Mouse (Mus musculus): Measurements from ENCODE around the gene Aspscr1. TPM values are rescaled to one million over a fixed set of nuclear protein-coding genes. Genes with fewer than 3 reads are reported as not detected.

The Aspscr1 gene
- total and polyA plus RNA-seq, 3 experiments = 39.2 to 248 (median 57.0) TPM

- DNase-seq (ENCODE audit: low spot score) = no peak
- Histone ChIP-seq H3K4me1 (ENCODE audit: insufficient read depth, low read depth, low read length) (peaks cover 27% of the 10 kb centered on the region), H3K36me3 (replicated peaks) (peaks cover 74% of the 10 kb centered on the region), H3K27me3 (ENCODE audit: insufficient read depth, low read length) (peaks cover 27% of the 10 kb centered on the region), H3K4me3 (ENCODE audit: low read depth, low read length) (peak within 1 kb of the TSS; percentile 65; the same call in 1 of the 2 replicates), H3K9me3 (replicated peaks) (no peaks in the 10 kb centered on the region)
- ATAC-seq (ENCODE audit: extremely low read depth, insufficient number of reproducible peaks, low FRiP score, poor library complexity, severe bottlenecking) = no peak
- TF ChIP-seq TAL1 (conservative IDR thresholded peaks at IDR 0.05; ENCODE audit: low read depth, low read length) (no peak), GATA2 (IDR thresholded peaks at IDR 0.05; ENCODE audit: borderline replicate concordance, low read depth, low read length) (no peak), POLR2AphosphoS5 (IDR thresholded peaks at IDR 0.05; ENCODE audit: insufficient replicate concordance, low read depth, low read length) (no peak), CTCF (IDR thresholded peaks at IDR 0.05; ENCODE audit: low read depth, low read length) (no peak), GATA1 (IDR thresholded peaks at IDR 0.05; ENCODE audit: borderline replicate concordance, low read length) (no peak)
Measured at GRCm38 (mm10) chr11:120721124-120722066, 48.6 kb downstream of the Aspscr1 start, which contains the start of gene Rac3. Gene Rac3 (plus strand): TSS chr11:120721470.

GRCm38 (mm10) chr11:120722067-120722630 lies 49.4 kb downstream of the Aspscr1 start:
- DNase-seq (ENCODE audit: low spot score) = no peak
- Histone ChIP-seq H3K27me3 (ENCODE audit: insufficient read depth, low read length) (peaks cover 27% of the 10 kb centered on the region), H3K9me3 (replicated peaks) (no peaks in the 10 kb centered on the region), H3K4me3 (ENCODE audit: low read depth, low read length) (peak overlapping the region; percentile 65; the same call in 1 of the 2 replicates), H3K36me3 (replicated peaks) (peaks cover 67% of the 10 kb centered on the region), H3K4me1 (ENCODE audit: insufficient read depth, low read depth, low read length) (peaks cover 35% of the 10 kb centered on the region)
- TF ChIP-seq POLR2AphosphoS5 (IDR thresholded peaks at IDR 0.05; ENCODE audit: insufficient replicate concordance, low read depth, low read length) = no peak
- no peak for ATAC-seq (ENCODE audit: extremely low read depth, insufficient number of reproducible peaks, low FRiP score, poor library complexity, severe bottlenecking)

GRCm38 (mm10) chr11:120722761-120723382 lies 50.1 kb downstream of the Aspscr1 start:
- no peak for ATAC-seq (ENCODE audit: extremely low read depth, insufficient number of reproducible peaks, low FRiP score, poor library complexity, severe bottlenecking)
- no peak for DNase-seq (ENCODE audit: low spot score)
- peaks cover 27% of the 10 kb centered on the region for H3K27me3 ChIP-seq (ENCODE audit: insufficient read depth, low read length)
- H3K9me3 ChIP-seq (replicated peaks) = no peaks in the 10 kb centered on the region
- no peak for TF ChIP-seq GATA1 (IDR thresholded peaks at IDR 0.05; ENCODE audit: borderline replicate concordance, low read length)
- TF ChIP-seq POLR2AphosphoS5 (IDR thresholded peaks at IDR 0.05; ENCODE audit: insufficient replicate concordance, low read depth, low read length) = no peak
- no peak for TF ChIP-seq CTCF (IDR thresholded peaks at IDR 0.05; ENCODE audit: low read depth, low read length)
- TF ChIP-seq TAL1 (conservative IDR thresholded peaks at IDR 0.05; ENCODE audit: low read depth, low read length) = no peak
- no peak overlapping the region for H3K4me3 ChIP-seq (ENCODE audit: low read depth, low read length)
- H3K4me1 ChIP-seq (ENCODE audit: insufficient read depth, low read depth, low read length) = peaks cover 36% of the 10 kb centered on the region
- H3K36me3 ChIP-seq (replicated peaks) = peaks cover 60% of the 10 kb centered on the region

- ATAC-seq (ENCODE audit: extremely low read depth, insufficient number of reproducible peaks, low FRiP score, poor library complexity, severe bottlenecking) (no peak), DNase-seq (ENCODE audit: low spot score) (no peak)
- Histone ChIP-seq H3K36me3 (replicated peaks) (peaks cover 53% of the 10 kb centered on the region), H3K4me1 (ENCODE audit: insufficient read depth, low read depth, low read length) (peaks cover 36% of the 10 kb centered on the region), H3K4me3 (ENCODE audit: low read depth, low read length) (no peak overlapping the region), H3K9me3 (replicated peaks) (no peaks in the 10 kb centered on the region), H3K27me3 (ENCODE audit: insufficient read depth, low read length) (peaks cover 29% of the 10 kb centered on the region)
- no peak for TF ChIP-seq GATA1 (IDR thresholded peaks at IDR 0.05; ENCODE audit: borderline replicate concordance, low read length)
- TF ChIP-seq TAL1 (conservative IDR thresholded peaks at IDR 0.05; ENCODE audit: low read depth, low read length) = no peak
- no peak for TF ChIP-seq GATA2 (IDR thresholded peaks at IDR 0.05; ENCODE audit: borderline replicate concordance, low read depth, low read length)
- TF ChIP-seq POLR2AphosphoS5 (IDR thresholded peaks at IDR 0.05; ENCODE audit: insufficient replicate concordance, low read depth, low read length) = no peak
- TF ChIP-seq CTCF (IDR thresholded peaks at IDR 0.05; ENCODE audit: low read depth, low read length) = no peak
Measured at GRCm38 (mm10) chr11:120723509-120723908, 50.7 kb downstream of the Aspscr1 start.

GRCm38 (mm10) chr11:120726243-120727168 lies 53.7 kb downstream of the Aspscr1 start:
- Histone ChIP-seq H3K9me3 (replicated peaks) (peaks cover 2% of the 10 kb centered on the region; the same call in 1 of the 2 replicates), H3K4me3 (ENCODE audit: low read depth, low read length) (peak overlapping the region; percentile 74), H3K4me1 (ENCODE audit: insufficient read depth, low read depth, low read length) (peaks cover 31% of the 10 kb centered on the region), H3K27me3 (ENCODE audit: insufficient read depth, low read length) (peaks cover 45% of the 10 kb centered on the region), H3K36me3 (replicated peaks) (peaks cover 26% of the 10 kb centered on the region)
- no peak for DNase-seq (ENCODE audit: low spot score)
- TF ChIP-seq GATA2 (IDR thresholded peaks at IDR 0.05; ENCODE audit: borderline replicate concordance, low read depth, low read length) (no peak), GATA1 (IDR thresholded peaks at IDR 0.05; ENCODE audit: borderline replicate concordance, low read length) (no peak), CTCF (IDR thresholded peaks at IDR 0.05; ENCODE audit: low read depth, low read length) (no peak), POLR2AphosphoS5 (IDR thresholded peaks at IDR 0.05; ENCODE audit: insufficient replicate concordance, low read depth, low read length) (no peak), TAL1 (conservative IDR thresholded peaks at IDR 0.05; ENCODE audit: low read depth, low read length) (no peak)
- ATAC-seq (ENCODE audit: extremely low read depth, insufficient number of reproducible peaks, low FRiP score, poor library complexity, severe bottlenecking) = no peak

All from G1E (cell line).